Mouse (Mus musculus) limb, embryonic 14.5 days (tissue): ENCODE data around the gene Pafah2. TPM values are rescaled to one million over a fixed set of nuclear protein-coding genes. Genes with fewer than 3 reads are reported as not detected.
A peak's percentile ranks its signal among the peaks of the same experiment; 100 is the strongest.

Experiments
- ATAC-seq: fragments of 200-750 bp; cut with Nextera tagmentation; 2 replicates; pipeline ENCODE4 v1.8.0; 2017; ENCODE audit warnings: low read depth, moderate number of reproducible peaks, moderate TSS enrichment; ENCODE audit not compliant: low FRiP score
- DNase-seq: peaks from one replicate; pipeline ENCODE4 v3.0.0-alpha.2; 2015; ENCODE audit warnings: low spot score
- H3K27ac ChIP-seq: fragments of 300-500 bp; sonication (generic); replicated peaks from 2 replicates; pipeline ENCODE4 v1.5.1; 2014; ENCODE audit warnings: low read depth, mild to moderate bottlenecking, low read length, moderate library complexity, mixed read lengths
- H3K27me3 ChIP-seq: fragments of 300-500 bp; sonication (generic); 2 replicates; pipeline ENCODE4 v1.6.1; 2014; ENCODE audit warnings: low read length, mixed read lengths; ENCODE audit not compliant: control insufficient read depth, insufficient read depth
- H3K36me3 ChIP-seq: fragments of 300-500 bp; sonication (generic); 2 replicates; pipeline ENCODE4 v1.6.1; 2014; ENCODE audit warnings: mild to moderate bottlenecking, low read length, moderate library complexity, mixed read lengths; ENCODE audit not compliant: control insufficient read depth, insufficient read depth
- H3K4me1 ChIP-seq: fragments of 300-500 bp; sonication (generic); 2 replicates; pipeline ENCODE4 v1.6.1; 2014; ENCODE audit warnings: antibody characterized with exemption, low read length, mixed read lengths; ENCODE audit not compliant: control insufficient read depth, insufficient read depth
- H3K4me2 ChIP-seq: fragments of 300-500 bp; sonication (generic); replicated peaks from 2 replicates; pipeline ENCODE4 v1.6.1; 2014; ENCODE audit warnings: low read depth, mild to moderate bottlenecking, low read length, moderate library complexity; ENCODE audit not compliant: severe bottlenecking
- H3K4me3 ChIP-seq: fragments of 300-500 bp; sonication (generic); replicated peaks from 2 replicates; pipeline ENCODE4 v1.5.1; 2014; ENCODE audit warnings: low read length
- H3K9ac ChIP-seq: fragments of 300-500 bp; sonication (generic); 2 replicates; pipeline ENCODE4 v1.6.1; 2014; ENCODE audit warnings: mild to moderate bottlenecking, low read depth, low read length, moderate library complexity; ENCODE audit not compliant: severe bottlenecking
- H3K9me3 ChIP-seq: fragments of 300-500 bp; sonication (generic); 2 replicates; pipeline ENCODE4 v1.6.1; 2016; ENCODE audit warnings: low read length; ENCODE audit not compliant: control insufficient read depth
- POLR2A ChIP-seq: fragments of 200-500 bp; IDR thresholded peaks from 2 replicates; pipeline ENCODE4 v1.8.0; 2012; ENCODE audit warnings: inconsistent platforms, mild to moderate bottlenecking, moderate library complexity, borderline replicate concordance; ENCODE audit not compliant: insufficient read depth, insufficient read length; ENCODE audit errors: extremely low read depth
- WGBS: fragments of 180-500 bp; shearing (Covaris S2); extraction: QIAGEN DNeasy Blood & Tissue Kit; methylation state at CpG from one replicate; pipeline ENCODE4 v1.1.7; 2014; 5-methylcytosine and 5-hydroxymethylcytosine counted together
- polyA plus RNA-seq, 2 experiments: library from polyadenylated mRNA; depleted of rRNA in 1 of 2; stranded (reverse) in 1 of 2; unstranded in 1 of 2; fragments of >200 nt; fragmentation: Nextera tagmentation in 1 of 2; extraction: Ambion mirVana in 1 of 2; gene quantifications; 2 replicates each; pipeline versions ENCODE4 v1.2.1 to v1.2.3; 2012 to 2014

Pafah2 gene
- polyA plus RNA-seq, 2 experiments = 14.3 to 25.9 TPM

GRCm38 (mm10) chr4:134387268-134387667 is 8.9 kb upstream of the Pafah2 start:
- no peaks in the 10 kb centered on the region for H3K27me3 ChIP-seq
- H3K4me3 ChIP-seq = no peak overlapping the region
- H3K4me2 ChIP-seq = no peak overlapping the region
- no peak for TF ChIP-seq POLR2A
- no peaks in the 10 kb centered on the region for H3K9me3 ChIP-seq
- H3K4me1 ChIP-seq = peaks cover under 1% of the 10 kb centered on the region; the same call in 1 of the 2 replicates
- DNase-seq (no peak), ATAC-seq (no peak)
- no peak overlapping the region for H3K27ac ChIP-seq
- no peak overlapping the region for H3K9ac ChIP-seq
- H3K36me3 ChIP-seq = no peaks in the 10 kb centered on the region
- 65% methylated on average over 6 of the region's 6 CpGs for WGBS

DNA sequence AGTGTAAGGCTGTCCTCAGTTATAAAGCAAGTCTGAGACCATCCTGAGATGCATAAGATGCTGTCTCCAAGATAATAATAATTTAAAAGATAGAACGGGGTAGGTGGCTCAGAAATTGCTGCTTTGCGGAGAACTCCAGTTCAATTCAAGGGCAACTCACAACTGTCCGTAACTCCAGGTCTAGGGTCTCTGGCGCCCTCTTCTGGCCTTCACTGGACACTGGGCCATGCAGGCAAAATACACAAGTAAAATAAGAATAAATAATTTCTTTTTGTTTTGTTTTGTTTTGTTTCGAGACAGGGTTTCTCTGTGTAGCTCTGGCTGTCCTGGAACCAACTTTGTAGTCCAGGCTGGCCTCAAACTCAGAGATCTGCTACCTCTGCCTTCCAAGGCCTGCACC is 7.7 kb upstream of the Pafah2 start:
- no peak overlapping the region for H3K27ac ChIP-seq
- TF ChIP-seq POLR2A = no peak
- no peak overlapping the region for H3K4me3 ChIP-seq
- H3K27me3 ChIP-seq = no peaks in the 10 kb centered on the region
- H3K36me3 ChIP-seq = no peaks in the 10 kb centered on the region
- H3K4me2 ChIP-seq = no peak overlapping the region
- DNase-seq (no peak), ATAC-seq (no peak)
- 12% methylated on average over 5 of the region's 5 CpGs for WGBS
- no peak overlapping the region for H3K9ac ChIP-seq
- H3K4me1 ChIP-seq = peaks cover 3% of the 10 kb centered on the region; the same call in 1 of the 2 replicates
- H3K9me3 ChIP-seq = no peaks in the 10 kb centered on the region

DNA sequence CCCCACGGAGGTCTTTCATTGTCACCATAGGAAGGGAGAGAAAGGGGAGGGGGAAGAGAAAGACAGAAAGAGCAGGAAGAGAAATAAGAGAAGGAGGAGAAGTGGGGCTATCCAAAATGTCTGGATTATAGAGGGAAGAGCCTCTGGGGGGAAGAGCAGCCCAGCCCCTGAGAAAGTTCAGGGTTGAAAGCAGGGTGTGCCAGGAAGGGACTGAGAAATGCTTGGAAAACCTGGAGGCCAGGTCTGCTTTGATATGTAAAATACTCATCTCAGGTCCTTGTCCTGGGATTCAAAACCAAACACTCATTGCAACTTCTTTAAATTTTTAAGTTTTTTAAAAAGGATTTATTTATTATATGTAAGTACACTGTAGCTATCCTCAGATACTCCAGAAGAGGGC is 4.5 kb upstream of the Pafah2 start:
- no peak overlapping the region for H3K4me3 ChIP-seq
- TF ChIP-seq POLR2A = no peak
- H3K9ac ChIP-seq = no peak overlapping the region
- H3K27me3 ChIP-seq = no peaks in the 10 kb centered on the region
- DNase-seq = no peak
- H3K4me2 ChIP-seq = no peak overlapping the region
- 82% methylated on average over 1 of the region's 1 CpGs for WGBS
- no peak for ATAC-seq
- H3K9me3 ChIP-seq = no peaks in the 10 kb centered on the region
- no peaks in the 10 kb centered on the region for H3K36me3 ChIP-seq
- H3K27ac ChIP-seq = no peak overlapping the region
- H3K4me1 ChIP-seq = peaks cover 3% of the 10 kb centered on the region; the same call in 1 of the 2 replicates

DNA sequence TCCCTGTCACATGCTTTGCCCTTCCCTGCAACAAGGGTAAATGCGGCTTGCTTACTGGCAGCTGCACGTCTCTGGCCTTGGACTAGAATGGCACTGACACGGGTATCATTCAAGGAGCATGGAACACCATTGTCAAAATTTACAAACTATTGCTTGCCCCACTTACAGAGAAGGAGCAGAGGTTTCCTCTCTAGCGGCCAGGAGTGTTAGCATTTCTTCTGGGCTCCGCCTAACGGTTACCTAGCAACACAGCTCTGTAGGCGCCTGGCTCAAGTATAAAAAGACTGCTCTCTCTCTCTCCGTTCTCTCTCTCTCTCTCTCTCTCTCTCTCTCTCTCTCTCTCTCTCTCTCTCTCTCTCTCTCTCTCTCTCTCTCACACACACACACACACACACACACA is 3.5 kb upstream of the Pafah2 start:
- H3K27me3 ChIP-seq = no peaks in the 10 kb centered on the region
- no peaks in the 10 kb centered on the region for H3K36me3 ChIP-seq
- DNase-seq (peak; percentile 84), ATAC-seq (peak; percentile 42; the same call in 1 of the 2 replicates)
- H3K4me1 ChIP-seq = peaks cover 8% of the 10 kb centered on the region; the same call in 1 of the 2 replicates
- WGBS = 24% methylated on average over 8 of the region's 8 CpGs
- no peak for TF ChIP-seq POLR2A
- no peak overlapping the region for H3K4me3 ChIP-seq
- no peaks in the 10 kb centered on the region for H3K9me3 ChIP-seq
- no peak overlapping the region for H3K9ac ChIP-seq
- H3K4me2 ChIP-seq = peak overlapping the region; percentile 23
- no peak overlapping the region for H3K27ac ChIP-seq

- no peak for DNase-seq
- no peaks in the 10 kb centered on the region for H3K36me3 ChIP-seq
- TF ChIP-seq POLR2A = no peak
- peaks cover 8% of the 10 kb centered on the region; the same call in 1 of the 2 replicates for H3K4me1 ChIP-seq
- H3K4me2 ChIP-seq = no peak overlapping the region
- H3K27ac ChIP-seq = no peak overlapping the region
- no peak for ATAC-seq
- H3K9me3 ChIP-seq = no peaks in the 10 kb centered on the region
- H3K27me3 ChIP-seq = no peaks in the 10 kb centered on the region
- 18% methylated on average over 12 of the region's 12 CpGs for WGBS
- no peak overlapping the region for H3K4me3 ChIP-seq
- no peak overlapping the region for H3K9ac ChIP-seq
Measured at GRCm38 (mm10) chr4:134393026-134393425, 3.1 kb upstream of the Pafah2 start.

DNA sequence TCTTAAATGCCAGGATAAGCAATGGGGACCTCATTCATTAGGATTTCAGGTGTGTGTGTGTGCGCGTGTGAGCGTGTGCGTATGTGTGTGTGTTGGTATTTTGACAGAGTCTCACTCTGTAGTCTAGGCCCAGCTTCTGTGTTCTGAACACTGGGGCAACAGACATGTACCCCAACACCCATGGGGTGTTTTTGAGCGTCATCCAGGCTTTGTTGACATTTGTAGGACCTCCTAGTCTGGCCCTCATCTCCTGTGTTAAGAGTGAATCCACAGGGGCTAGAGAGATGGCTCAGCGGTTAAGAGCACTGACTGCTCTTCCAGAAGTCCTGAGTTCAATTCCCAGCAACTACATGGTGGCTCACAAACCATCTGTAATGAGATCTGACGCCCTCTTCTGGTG is 978 bp upstream of the Pafah2 start:
- no peak overlapping the region for H3K27ac ChIP-seq
- DNase-seq (no peak), ATAC-seq (no peak)
- WGBS = 95% methylated on average over 7 of the region's 7 CpGs
- no peak overlapping the region for H3K4me3 ChIP-seq
- no peak overlapping the region for H3K9ac ChIP-seq
- peaks cover 8% of the 10 kb centered on the region; the same call in 1 of the 2 replicates for H3K4me1 ChIP-seq
- H3K4me2 ChIP-seq = no peak overlapping the region
- no peaks in the 10 kb centered on the region for H3K9me3 ChIP-seq
- no peaks in the 10 kb centered on the region for H3K27me3 ChIP-seq
- H3K36me3 ChIP-seq = no peaks in the 10 kb centered on the region
- TF ChIP-seq POLR2A = no peak
